ENCODE assay signal across 8 mouse cellular contexts in the genomic region with DNA sequence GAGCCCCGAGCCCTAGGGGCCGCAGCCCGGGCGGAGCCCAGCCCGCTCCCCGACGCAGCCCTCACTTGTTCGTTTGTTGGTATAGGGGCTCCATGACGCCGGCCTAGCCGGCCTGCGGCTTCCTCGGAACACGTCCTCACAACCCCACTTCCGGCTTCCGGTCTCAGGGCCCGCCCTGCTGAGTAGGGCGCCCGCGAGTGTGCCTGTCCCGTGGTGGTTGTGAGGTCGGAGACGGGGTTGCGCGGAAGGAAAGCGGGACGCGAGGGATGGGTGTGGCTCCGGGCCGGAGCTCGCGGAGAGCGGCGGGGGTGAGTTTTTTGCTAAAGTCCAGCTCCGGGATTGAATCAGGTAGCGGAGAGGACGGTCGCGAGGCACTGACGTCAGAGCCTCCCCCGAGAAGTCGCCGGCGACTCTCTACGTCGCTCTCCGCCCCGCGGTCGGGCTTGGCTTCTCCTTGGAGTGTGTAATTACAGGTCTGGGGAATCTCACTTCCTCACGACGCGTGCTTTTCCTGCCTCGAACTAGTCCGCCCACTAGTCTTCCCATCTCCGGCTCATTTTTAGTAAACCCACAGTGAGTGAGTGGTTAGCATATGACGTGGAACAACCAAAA. TPM values are rescaled to one million over a fixed set of nuclear protein-coding genes. Genes with fewer than 3 reads are reported as not detected.
DNase-seq lines count a peak whose midpoint lies in the region; ATAC-seq lines count a peak whose summit lies in the region.

A gene (minus strand): TSS at position 334 of the 612 bp plus-strand sequence.

- H3K9me3 ChIP-seq in hindbrain, embryonic 16.5 days (ENCODE audit: control insufficient read depth, low read length): no peaks in the 10 kb centered on the region

- H3K27ac ChIP-seq in hindbrain, embryonic 16.5 days (ENCODE audit: low read depth, low read length): peak within 1 kb of the TSS; percentile 98
- H3K27ac ChIP-seq in macrophage: peak within 1 kb of the TSS; percentile 82

- H3K79me2 ChIP-seq in macrophage (ENCODE audit: inconsistent target): peaks cover 48% of the 10 kb centered on the region

- peak within 1 kb of the TSS; percentile 88 for H3K9ac ChIP-seq in hindbrain, embryonic 16.5 days (ENCODE audit: low read depth, low read length)

- peak; percentile 95 for DNase-seq in T-cell, adult 2 months (ENCODE audit: low spot score)
- DNase-seq in cerebellum, postnatal 36 days: peak; percentile 86 to 91
- peak; percentile 91 for DNase-seq in gastrocnemius, adult 18-20 months (ENCODE audit: low spot score)
- peak; percentile 80 to 91 for DNase-seq in left cerebral cortex, adult 18-20 months (ENCODE audit: low spot score in 2 of 2)
- peak; percentile 91 for DNase-seq in right cerebral cortex, adult 18-20 months
- peak; percentile 54 for DNase-seq in urinary bladder, postnatal 10 days (ENCODE audit: low spot score)

- peaks cover 7% of the 10 kb centered on the region for H3K4me1 ChIP-seq in hindbrain, embryonic 16.5 days (ENCODE audit: control insufficient read depth, insufficient read depth, low read depth, low read length)

- no peaks in the 10 kb centered on the region for H3K27me3 ChIP-seq in hindbrain, embryonic 16.5 days (replicated peaks; ENCODE audit: control insufficient read depth, insufficient read depth, low read length)

- under 1% methylated on average over 57 of the region's 57 CpGs for WGBS in hindbrain, embryonic 16.5 days
- WGBS in macrophage (ENCODE audit: missing documents): under 1% methylated on average over 56 of the region's 57 CpGs

- H3K4me2 ChIP-seq in hindbrain, embryonic 16.5 days (ENCODE audit: low read length): peak within 1 kb of the TSS; percentile 67

- H3K36me3 ChIP-seq in hindbrain, embryonic 16.5 days (ENCODE audit: control insufficient read depth, insufficient read depth, low read length): no peaks in the 10 kb centered on the region
- H3K36me3 ChIP-seq in macrophage (ENCODE audit: inconsistent target): no peaks in the 10 kb centered on the region

- H3K4me3 ChIP-seq in hindbrain, embryonic 16.5 days (ENCODE audit: low read length): peak within 1 kb of the TSS; percentile 81
- peak within 1 kb of the TSS; percentile 89 for H3K4me3 ChIP-seq in macrophage (ENCODE audit: inconsistent target)

- ATAC-seq in hindbrain, embryonic 16.5 days: peak; percentile 98

RNA-seq across cellular contexts. Expression of the gene that starts here (rescaled TPM):
- total RNA-seq in gastrocnemius, adult 18-20 months (2021): 10 to 100 TPM; 39.2 to 42.6 TPM
- 95.6 and 97.5 TPM in 2 replicates for polyA plus RNA-seq in hindbrain, embryonic 16.5 days (2015; fragmentation: Nextera tagmentation; extraction: Ambion mirVana)
- total RNA-seq in left cerebral cortex, adult 18-20 months (2021): 10 to 100 TPM; 70.3 to 80.4 TPM
- 100 to 1,000 TPM in 1 of 26 experiments, 10 to 100 TPM in 25; 22.9 to 118 (median 31.8) TPM for total RNA-seq in macrophage (2018; cell fraction: chromatin; rRNA removed)
- 100 to 1,000 TPM in 3 of 26 experiments, 10 to 100 TPM in 23; 76.2 to 133 (median 83.1) TPM for total RNA-seq in macrophage (2018; cell fraction: cytosol; rRNA removed)
- 10 to 100 TPM; 36.6 to 91.3 (median 50.0) TPM for total RNA-seq in macrophage (2018; cell fraction: nucleus; rRNA removed)
- polyA plus RNA-seq in macrophage (2018): 56.1 to 79.8 TPM (median 73.7 TPM) in 3 replicates

Comparison
In these comparisons a context has a peak if more than half of its experiments do, and no peak if none do; other contexts are left out.
1. Peak in every context shown above with its lines: DNase-seq, ATAC-seq, H3K4me3 ChIP-seq and H3K27ac ChIP-seq.